Mouse (Mus musculus): ENCODE measurements around the gene Pitpnc1. TPM values are rescaled to one million over a fixed set of nuclear protein-coding genes. Genes with fewer than 3 reads are reported as not detected.

Gene Pitpnc1
- polyA plus RNA-seq, 2 experiments: 3.0 to 5.8 TPM

GRCm38 (mm10) chr11:107222531-107223168 lies 247.8 kb downstream of the Pitpnc1 start:
- no peaks in the 10 kb centered on the region; a peak in 1 of 4 replicates for H3K4me1 ChIP-seq (replicated peaks; ENCODE audit: control insufficient read depth in 2 of 2, insufficient read depth in 2 of 2, low read length in 1 of 2)
- ATAC-seq (ENCODE audit: insufficient read depth) (no peak), DNase-seq (ENCODE audit: low read depth in 3 of 3, low spot score in 3 of 3) (no peak)
- H3K9me3 ChIP-seq (ENCODE audit: control insufficient read depth, low read length): no peaks in the 10 kb centered on the region
- H3K9ac ChIP-seq (replicated peaks): no peak overlapping the region
- WGBS (ENCODE audit: insufficient replicate concordance): 68% methylated on average over 12 of the region's 12 CpGs
- TF ChIP-seq EP300 (IDR thresholded peaks at IDR 0.05; ENCODE audit: low read depth) (no peak), CTCF (IDR thresholded peaks at IDR 0.05; ENCODE audit: low read depth) (no peak)
- no peaks in the 10 kb centered on the region for H3K27me3 ChIP-seq (ENCODE audit: control insufficient read depth, insufficient read depth, low read length)
- no peaks in the 10 kb centered on the region for H3K36me3 ChIP-seq (replicated peaks; ENCODE audit: control insufficient read depth, insufficient read depth, low read depth)
- no peak overlapping the region for H3K4me2 ChIP-seq (ENCODE audit: low read depth)
- no peak overlapping the region for H3K27ac ChIP-seq
- H3K4me3 ChIP-seq (ENCODE audit: insufficient read depth in 1 of 2, low read depth in 2 of 2, low read length in 2 of 2): no peak overlapping the region

GRCm38 (mm10) chr11:107215111-107215510 lies 255.4 kb downstream of the Pitpnc1 start:
- DNase-seq (ENCODE audit: low read depth in 3 of 3, low spot score in 3 of 3) (no peak), ATAC-seq (ENCODE audit: insufficient read depth) (no peak)
- Histone ChIP-seq H3K9me3 (ENCODE audit: control insufficient read depth, low read length) (no peaks in the 10 kb centered on the region), H3K9ac (replicated peaks) (no peak overlapping the region), H3K4me2 (ENCODE audit: low read depth) (no peak overlapping the region), H3K27me3 (ENCODE audit: control insufficient read depth, insufficient read depth, low read length) (no peaks in the 10 kb centered on the region), H3K27ac (no peak overlapping the region), H3K4me1 (replicated peaks; ENCODE audit: control insufficient read depth in 2 of 2, insufficient read depth in 2 of 2, low read length in 1 of 2) (no peaks in the 10 kb centered on the region), H3K36me3 (replicated peaks; ENCODE audit: control insufficient read depth, insufficient read depth, low read depth) (no peaks in the 10 kb centered on the region; the same call in 1 of the 2 replicates), H3K4me3 (ENCODE audit: insufficient read depth in 1 of 2, low read depth in 2 of 2, low read length in 2 of 2) (no peak overlapping the region)
- WGBS (ENCODE audit: insufficient replicate concordance): 72% methylated on average over 9 of the region's 9 CpGs
- TF ChIP-seq CTCF (IDR thresholded peaks at IDR 0.05; ENCODE audit: low read depth) (no peak), EP300 (IDR thresholded peaks at IDR 0.05; ENCODE audit: low read depth) (no peak)

- no peak for ATAC-seq (ENCODE audit: insufficient read depth)
- TF ChIP-seq EP300 (IDR thresholded peaks at IDR 0.05; ENCODE audit: low read depth) (no peak), CTCF (IDR thresholded peaks at IDR 0.05; ENCODE audit: low read depth) (peak; percentile 46)
- no peak overlapping the region for H3K4me2 ChIP-seq (ENCODE audit: low read depth)
- H3K27me3 ChIP-seq (ENCODE audit: control insufficient read depth, insufficient read depth, low read length): no peaks in the 10 kb centered on the region
- no peaks in the 10 kb centered on the region for H3K4me1 ChIP-seq (replicated peaks; ENCODE audit: control insufficient read depth in 2 of 2, insufficient read depth in 2 of 2, low read length in 1 of 2)
- no peak overlapping the region for H3K4me3 ChIP-seq (ENCODE audit: insufficient read depth in 1 of 2, low read depth in 2 of 2, low read length in 2 of 2)
- H3K9me3 ChIP-seq (ENCODE audit: control insufficient read depth, low read length): no peaks in the 10 kb centered on the region
- no peak overlapping the region for H3K27ac ChIP-seq
- no peak overlapping the region for H3K9ac ChIP-seq (replicated peaks)
- WGBS (ENCODE audit: insufficient replicate concordance): 66% methylated on average over 5 of the region's 5 CpGs
- no peaks in the 10 kb centered on the region; the same call in 1 of the 2 replicates for H3K36me3 ChIP-seq (replicated peaks; ENCODE audit: control insufficient read depth, insufficient read depth, low read depth)
- DNase-seq (ENCODE audit: low read depth in 3 of 3, low spot score in 3 of 3): peak; percentile 20 to 32 (median 32)
Measured at GRCm38 (mm10) chr11:107213745-107214144, 256.8 kb downstream of the Pitpnc1 start.

- H3K36me3 ChIP-seq (replicated peaks; ENCODE audit: control insufficient read depth, insufficient read depth, low read depth): no peaks in the 10 kb centered on the region; the same call in 1 of the 2 replicates
- no peaks in the 10 kb centered on the region for H3K9me3 ChIP-seq (ENCODE audit: control insufficient read depth, low read length)
- no peak overlapping the region for H3K27ac ChIP-seq
- DNase-seq (ENCODE audit: low read depth in 3 of 3, low spot score in 3 of 3): no peak
- TF ChIP-seq EP300 (IDR thresholded peaks at IDR 0.05; ENCODE audit: low read depth) (no peak), CTCF (IDR thresholded peaks at IDR 0.05; ENCODE audit: low read depth) (no peak)
- peaks cover 5% of the 10 kb centered on the region in 2 experiments for H3K4me1 ChIP-seq (replicated peaks; ENCODE audit: control insufficient read depth in 2 of 2, insufficient read depth in 2 of 2, low read length in 1 of 2)
- H3K27me3 ChIP-seq (ENCODE audit: control insufficient read depth, insufficient read depth, low read length): no peaks in the 10 kb centered on the region
- no peak overlapping the region for H3K4me2 ChIP-seq (ENCODE audit: low read depth)
- no peak overlapping the region for H3K9ac ChIP-seq (replicated peaks)
- no peak for ATAC-seq (ENCODE audit: insufficient read depth)
- 81% methylated on average over 13 of the region's 13 CpGs for WGBS (ENCODE audit: insufficient replicate concordance)
- no peak overlapping the region for H3K4me3 ChIP-seq (ENCODE audit: insufficient read depth in 1 of 2, low read depth in 2 of 2, low read length in 2 of 2)
Measured at GRCm38 (mm10) chr11:107209818-107210217, 260.7 kb downstream of the Pitpnc1 start.

- Histone ChIP-seq H3K27ac (no peak overlapping the region), H3K36me3 (replicated peaks; ENCODE audit: control insufficient read depth, insufficient read depth, low read depth) (no peaks in the 10 kb centered on the region), H3K4me3 (ENCODE audit: insufficient read depth in 1 of 2, low read depth in 2 of 2, low read length in 2 of 2) (no peak overlapping the region), H3K4me1 (replicated peaks; ENCODE audit: control insufficient read depth in 2 of 2, insufficient read depth in 2 of 2, low read length in 1 of 2) (peaks cover 3% of the 10 kb centered on the region in 2 experiments), H3K9me3 (ENCODE audit: control insufficient read depth, low read length) (no peaks in the 10 kb centered on the region), H3K9ac (replicated peaks) (no peak overlapping the region), H3K4me2 (ENCODE audit: low read depth) (no peak overlapping the region), H3K27me3 (ENCODE audit: control insufficient read depth, insufficient read depth, low read length) (no peaks in the 10 kb centered on the region)
- ATAC-seq (ENCODE audit: insufficient read depth) (no peak), DNase-seq (ENCODE audit: low read depth in 3 of 3, low spot score in 3 of 3) (no peak)
- no peak for TF ChIP-seq CTCF (IDR thresholded peaks at IDR 0.05; ENCODE audit: low read depth)
- TF ChIP-seq EP300 (IDR thresholded peaks at IDR 0.05; ENCODE audit: low read depth): no peak
- WGBS (ENCODE audit: insufficient replicate concordance): 81% methylated on average over 11 of the region's 11 CpGs
Measured at GRCm38 (mm10) chr11:107201773-107202172, 268.7 kb downstream of the Pitpnc1 start.
